Mouse (Mus musculus): ENCODE data around the gene Sec1.
A peak's percentile ranks its signal among the peaks of the same experiment; 100 is the strongest.

Sec1 gene

GRCm38 (mm10) chr7:45716952-45717917, 23.0 kb upstream of the Sec1 start:
- DNase-seq, result no peak

- no peak for DNase-seq
These were observed 22.3 kb upstream of the Sec1 start for GRCm38 (mm10) chr7:45716460-45716857.

- DNase-seq, result peak; percentile 48
These were observed 21.7 kb upstream of the Sec1 start for GRCm38 (mm10) chr7:45715741-45716459.

GRCm38 (mm10) chr7:45715090-45715708, 21.0 kb upstream of the Sec1 start, which contains the start of gene Rpl18:
Gene Rpl18, plus strand, starts transcription at chr7:45715457.
- peak; percentile 97 for DNase-seq

- peak; percentile 49 for DNase-seq
These were observed 20.5 kb upstream of the Sec1 start for GRCm38 (mm10) chr7:45714630-45715089.

- no peak for DNase-seq
These were observed 19.8 kb upstream of the Sec1 start for GRCm38 (mm10) chr7:45713881-45714520.

GRCm38 (mm10) chr7:45713396-45713795, 19.2 kb upstream of the Sec1 start:
- DNase-seq, result no peak

GRCm38 (mm10) chr7:45712022-45712757, 18.0 kb upstream of the Sec1 start:
- DNase-seq, result no peak

GRCm38 (mm10) chr7:45711316-45712021, 17.3 kb upstream of the Sec1 start:
- no peak for DNase-seq

- no peak for DNase-seq
These were observed 16.4 kb upstream of the Sec1 start for GRCm38 (mm10) chr7:45710477-45711191.

GRCm38 (mm10) chr7:45709677-45710355, 15.6 kb upstream of the Sec1 start:
- no peak for DNase-seq

GRCm38 (mm10) chr7:45709036-45709435, 14.8 kb upstream of the Sec1 start:
- no peak for DNase-seq

- no peak for DNase-seq
These were observed 14.1 kb upstream of the Sec1 start for GRCm38 (mm10) chr7:45708221-45708761.

- peak; percentile 86 for DNase-seq
These were observed 13.3 kb upstream of the Sec1 start for GRCm38 (mm10) chr7:45707375-45707967.

- DNase-seq, result peak; percentile 91
These were observed 12.6 kb upstream of the Sec1 start for GRCm38 (mm10) chr7:45706721-45707241.

- peak; percentile 62 for DNase-seq
These were observed 11.7 kb upstream of the Sec1 start for GRCm38 (mm10) chr7:45705873-45706281.

- no peak for DNase-seq
These were observed 11.3 kb upstream of the Sec1 start for GRCm38 (mm10) chr7:45705443-45705864.

- peak; percentile 95 for DNase-seq
These were observed 10.7 kb upstream of the Sec1 start, which contains the start of gene Dbp for GRCm38 (mm10) chr7:45704730-45705442. Gene Dbp, plus strand, starts transcription at chr7:45705088.
